Mouse (Mus musculus): ENCODE data around the gene Ndufaf2. TPM values are rescaled to one million over a fixed set of nuclear protein-coding genes. Genes with fewer than 3 reads are reported as not detected.

Gene Ndufaf2
- polyA plus RNA-seq, 1 experiment from 2014 or later = 55.4 TPM

DNA sequence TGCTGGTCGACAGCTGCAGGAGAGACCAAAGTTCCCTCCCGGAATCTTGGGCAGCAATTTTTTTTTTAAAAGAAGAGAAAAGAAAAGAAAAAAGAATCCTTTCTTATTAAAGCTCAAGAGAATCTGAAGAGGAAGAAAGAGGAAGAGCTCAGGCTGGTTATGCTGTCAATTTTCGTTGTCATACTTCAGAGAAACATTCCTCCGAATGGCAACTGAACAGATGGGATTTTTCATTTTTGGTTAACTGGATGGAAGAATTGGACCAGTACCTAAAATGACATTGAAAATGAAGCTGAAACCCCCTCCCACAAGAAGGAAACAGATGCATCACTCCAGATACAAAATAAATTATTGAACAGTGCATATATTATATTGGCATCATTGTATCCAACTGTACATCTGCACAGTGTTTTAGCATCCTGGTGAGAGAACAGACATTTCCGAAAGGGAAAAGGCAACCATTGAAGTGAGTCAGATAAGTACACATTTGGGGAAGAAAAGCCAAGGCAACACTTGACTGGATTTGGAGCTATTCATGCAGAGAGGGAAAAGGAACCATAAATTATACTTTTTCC is 19.9 kb downstream of the Ndufaf2 start:
- no peak overlapping the region for H3K4me3 ChIP-seq
- H3K9ac ChIP-seq = no peak overlapping the region
- no peaks in the 10 kb centered on the region for H3K27me3 ChIP-seq (replicated peaks)
- 79% methylated on average over 5 of the region's 5 CpGs for WGBS
- H3K4me1 ChIP-seq = no peaks in the 10 kb centered on the region
- ATAC-seq (ENCODE audit: extremely low read depth, insufficient number of reproducible peaks, low FRiP score, low TSS enrichment) = no peak
- H3K4me2 ChIP-seq = no peak overlapping the region
- H3K9me3 ChIP-seq = no peaks in the 10 kb centered on the region
- H3K27ac ChIP-seq (replicated peaks) = no peak overlapping the region
- H3K36me3 ChIP-seq = no peaks in the 10 kb centered on the region

DNA sequence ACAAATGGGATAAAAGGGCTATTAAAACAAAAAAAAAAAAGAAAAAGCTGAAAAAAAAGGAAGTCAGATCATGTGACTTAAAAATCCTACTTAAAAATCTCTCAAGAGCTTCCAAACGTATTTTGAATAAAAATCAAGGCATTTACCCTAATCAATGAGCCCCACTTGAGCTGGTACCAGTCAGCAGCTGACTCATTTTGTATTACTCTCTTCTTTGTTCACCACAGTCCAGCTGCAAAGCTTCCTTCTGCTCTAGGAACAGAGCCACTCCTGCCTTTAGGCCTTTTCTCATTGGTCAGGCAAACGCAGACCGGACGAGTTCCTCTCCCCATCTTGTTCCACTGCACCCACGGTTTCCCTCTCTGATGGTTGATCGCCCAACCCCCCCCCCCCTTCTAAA is 22.8 kb downstream of the Ndufaf2 start:
- Histone ChIP-seq H3K27ac (replicated peaks) (no peak overlapping the region), H3K36me3 (no peaks in the 10 kb centered on the region), H3K4me2 (no peak overlapping the region), H3K9ac (no peak overlapping the region), H3K4me1 (peaks cover 14% of the 10 kb centered on the region), H3K4me3 (no peak overlapping the region), H3K9me3 (no peaks in the 10 kb centered on the region), H3K27me3 (replicated peaks) (no peaks in the 10 kb centered on the region)
- ATAC-seq (ENCODE audit: extremely low read depth, insufficient number of reproducible peaks, low FRiP score, low TSS enrichment) = no peak
- WGBS = 86% methylated on average over 6 of the region's 6 CpGs

DNA sequence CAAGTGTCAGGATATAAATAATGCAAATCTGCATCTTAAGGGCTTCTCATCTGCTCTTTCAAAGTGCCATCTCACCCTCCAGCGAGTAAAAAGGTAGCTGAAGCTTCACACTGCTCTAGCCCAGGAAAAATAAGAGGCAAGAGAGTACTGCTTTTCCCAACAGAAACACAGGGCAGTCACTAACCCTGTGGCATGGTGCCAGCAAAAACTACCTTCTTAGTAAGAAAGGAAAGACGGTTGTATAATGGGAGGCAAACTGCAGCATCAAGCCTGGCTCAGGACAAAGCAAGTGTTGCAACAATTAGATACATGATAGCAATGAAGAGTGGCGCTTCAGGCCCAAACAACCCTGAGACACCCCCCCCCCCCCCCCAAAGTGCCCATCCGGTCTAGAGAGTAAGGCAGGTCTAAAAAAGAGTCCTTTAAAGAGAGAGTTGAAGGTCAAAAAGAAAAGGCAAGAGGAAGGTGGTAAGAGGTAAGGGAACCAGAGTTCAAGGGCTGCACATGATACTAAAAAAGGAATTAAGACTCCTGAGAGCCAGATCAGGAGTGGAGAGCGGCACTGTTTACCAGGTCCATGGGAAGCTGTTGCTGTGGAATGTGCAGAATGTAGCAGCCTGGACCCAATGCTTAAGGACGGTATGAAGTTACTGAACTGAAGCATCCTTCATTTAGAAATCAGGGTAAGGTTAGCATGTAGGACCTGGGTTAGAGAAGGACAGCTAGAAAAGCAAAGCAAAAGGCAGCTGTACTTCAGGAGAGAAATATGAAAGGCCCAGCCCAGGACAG is 26.2 kb downstream of the Ndufaf2 start:
- peak overlapping the region; percentile 23; the same call in 1 of the 2 replicates for H3K4me2 ChIP-seq

DNA sequence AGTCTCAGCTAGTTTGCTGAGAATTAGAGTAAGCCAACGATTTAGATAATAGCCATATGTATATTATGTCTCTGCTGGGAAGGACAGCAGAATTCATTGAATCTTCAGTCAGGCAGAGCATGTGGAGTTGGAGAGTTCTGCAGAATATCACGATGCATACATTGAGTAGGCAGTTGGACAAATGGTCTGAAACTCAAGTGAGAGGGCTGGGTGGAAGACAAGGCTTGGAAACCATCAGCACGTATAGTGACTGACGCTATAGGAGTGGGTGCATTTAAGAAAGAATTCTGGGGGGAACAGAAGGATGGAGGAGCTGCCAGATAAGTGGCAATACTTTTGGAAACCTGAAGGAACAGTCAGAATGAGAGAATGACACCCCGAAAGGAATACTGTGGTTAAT is 27.7 kb downstream of the Ndufaf2 start:
- Histone ChIP-seq H3K9ac (no peak overlapping the region), H3K9me3 (no peaks in the 10 kb centered on the region), H3K4me1 (peaks cover 14% of the 10 kb centered on the region), H3K27ac (replicated peaks) (no peak overlapping the region), H3K4me2 (no peak overlapping the region), H3K27me3 (replicated peaks) (no peaks in the 10 kb centered on the region), H3K4me3 (no peak overlapping the region), H3K36me3 (no peaks in the 10 kb centered on the region)
- ATAC-seq (ENCODE audit: extremely low read depth, insufficient number of reproducible peaks, low FRiP score, low TSS enrichment) = no peak
- WGBS = 85% methylated on average over 5 of the region's 5 CpGs

More for the DNA sequence above, 26.2 kb downstream of the Ndufaf2 start:
- Histone ChIP-seq H3K9me3 (no peaks in the 10 kb centered on the region), H3K27ac (replicated peaks) (0 out of 2 replicates have a peak overlapping the region, but pooled peaks have one; percentile 5), H3K4me1 (peaks cover 14% of the 10 kb centered on the region), H3K9ac (no peak overlapping the region), H3K36me3 (no peaks in the 10 kb centered on the region), H3K4me3 (no peak overlapping the region), H3K27me3 (replicated peaks) (no peaks in the 10 kb centered on the region)
- 37% methylated on average over 6 of the region's 6 CpGs for WGBS
- no peak for ATAC-seq (ENCODE audit: extremely low read depth, insufficient number of reproducible peaks, low FRiP score, low TSS enrichment)

DNA sequence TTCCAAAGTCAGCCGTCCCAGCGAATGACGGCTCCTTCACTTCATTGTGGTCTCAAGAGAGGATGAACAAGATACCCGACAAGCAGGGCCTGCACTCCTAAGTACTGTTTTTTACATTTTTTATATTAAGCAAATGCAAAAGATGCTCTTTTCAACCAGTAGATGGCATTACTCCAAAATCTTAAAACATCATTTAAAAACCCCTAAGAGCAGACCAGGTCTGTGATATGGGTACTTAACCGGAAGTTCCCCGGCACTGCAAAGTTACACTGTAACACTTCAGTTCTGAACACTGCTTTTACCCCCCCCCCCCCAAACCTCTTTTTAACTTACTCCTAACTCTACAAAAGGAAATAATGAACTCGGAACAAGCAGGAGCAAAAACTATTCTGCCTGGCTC is 29.4 kb downstream of the Ndufaf2 start:
- no peaks in the 10 kb centered on the region for H3K9me3 ChIP-seq
- H3K4me3 ChIP-seq = no peak overlapping the region
- no peak overlapping the region for H3K9ac ChIP-seq
- no peaks in the 10 kb centered on the region for H3K27me3 ChIP-seq (replicated peaks)
- H3K36me3 ChIP-seq = no peaks in the 10 kb centered on the region
- H3K4me2 ChIP-seq = no peak overlapping the region
- H3K4me1 ChIP-seq = peaks cover 14% of the 10 kb centered on the region
- ATAC-seq (ENCODE audit: extremely low read depth, insufficient number of reproducible peaks, low FRiP score, low TSS enrichment) = no peak
- WGBS = 66% methylated on average over 7 of the region's 7 CpGs
- no peak overlapping the region for H3K27ac ChIP-seq (replicated peaks)

DNA sequence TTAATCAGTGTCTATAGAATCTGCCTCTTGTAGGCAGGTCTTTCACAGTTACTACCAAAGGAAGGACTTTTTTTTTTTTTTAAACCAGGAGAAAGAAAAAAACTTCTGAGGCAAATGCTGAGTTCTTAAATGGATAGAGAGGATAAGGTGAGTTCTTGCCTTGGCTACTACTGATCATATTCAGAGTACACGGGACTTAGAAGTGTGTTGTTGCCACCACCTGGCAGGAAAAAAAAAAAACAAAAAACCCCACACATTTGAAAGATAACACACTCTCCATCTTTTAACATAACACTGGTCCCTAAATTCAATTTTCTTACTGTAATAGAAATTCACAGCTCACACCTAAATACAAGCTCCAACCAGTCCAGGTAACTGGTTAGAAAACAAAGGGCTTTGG is 30.5 kb downstream of the Ndufaf2 start:
- Histone ChIP-seq H3K4me2 (no peak overlapping the region), H3K27ac (replicated peaks) (no peak overlapping the region), H3K9ac (no peak overlapping the region), H3K9me3 (no peaks in the 10 kb centered on the region), H3K36me3 (no peaks in the 10 kb centered on the region), H3K27me3 (replicated peaks) (no peaks in the 10 kb centered on the region), H3K4me1 (peaks cover 10% of the 10 kb centered on the region), H3K4me3 (no peak overlapping the region)
- no peak for ATAC-seq (ENCODE audit: extremely low read depth, insufficient number of reproducible peaks, low FRiP score, low TSS enrichment)
- 77% methylated on average over 1 of the region's 1 CpGs for WGBS

DNA sequence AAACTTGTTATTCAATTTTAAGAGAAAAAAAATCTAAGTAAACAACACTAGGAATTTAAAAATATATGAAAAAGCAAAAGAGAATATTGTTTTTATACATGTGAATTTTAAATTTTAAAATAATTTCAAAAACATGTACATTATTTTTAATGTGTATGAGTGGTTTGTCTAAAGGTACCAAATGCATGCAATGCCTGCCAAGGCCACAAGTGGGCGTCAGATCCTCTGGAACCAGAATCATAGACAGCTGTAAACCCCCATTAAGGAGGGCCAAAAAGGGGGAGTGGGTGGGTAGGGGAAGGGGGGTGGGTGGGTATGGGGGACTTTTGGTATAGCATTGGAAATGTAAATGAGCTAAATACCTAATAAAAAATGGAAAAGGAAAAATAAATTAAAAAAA is 31.3 kb downstream of the Ndufaf2 start:
- 4% methylated on average over 1 of the region's 1 CpGs for WGBS
- Histone ChIP-seq H3K4me1 (peaks cover 3% of the 10 kb centered on the region), H3K9me3 (no peaks in the 10 kb centered on the region), H3K27ac (replicated peaks) (no peak overlapping the region), H3K9ac (no peak overlapping the region), H3K36me3 (no peaks in the 10 kb centered on the region), H3K4me2 (no peak overlapping the region), H3K4me3 (no peak overlapping the region), H3K27me3 (replicated peaks) (no peaks in the 10 kb centered on the region)
- no peak for ATAC-seq (ENCODE audit: extremely low read depth, insufficient number of reproducible peaks, low FRiP score, low TSS enrichment)

DNA sequence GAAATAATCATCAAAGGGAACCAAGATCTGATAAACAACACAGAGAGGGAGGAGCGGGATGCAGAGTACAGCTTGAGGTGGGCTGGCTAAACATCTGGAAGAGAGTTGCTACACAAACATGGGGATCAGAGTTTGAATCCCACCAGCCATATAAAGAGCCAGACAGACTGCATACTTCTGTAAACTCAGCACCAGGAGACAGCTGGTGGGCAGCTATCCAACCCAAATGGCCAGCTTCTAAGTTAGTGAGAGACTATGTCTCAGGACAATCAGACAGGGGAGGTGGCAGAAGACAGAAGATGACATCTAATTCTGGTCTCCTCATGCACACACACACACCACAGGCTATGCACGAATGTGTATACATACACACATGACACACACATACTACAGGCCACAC is 32.2 kb downstream of the Ndufaf2 start:
- WGBS = 88% methylated on average over 2 of the region's 2 CpGs
- no peaks in the 10 kb centered on the region for H3K27me3 ChIP-seq (replicated peaks)
- no peaks in the 10 kb centered on the region for H3K36me3 ChIP-seq
- no peak overlapping the region for H3K4me2 ChIP-seq
- H3K4me1 ChIP-seq = no peaks in the 10 kb centered on the region
- ATAC-seq (ENCODE audit: extremely low read depth, insufficient number of reproducible peaks, low FRiP score, low TSS enrichment) = no peak
- H3K4me3 ChIP-seq = no peak overlapping the region
- no peak overlapping the region for H3K9ac ChIP-seq
- H3K9me3 ChIP-seq = no peaks in the 10 kb centered on the region
- H3K27ac ChIP-seq (replicated peaks) = no peak overlapping the region

DNA sequence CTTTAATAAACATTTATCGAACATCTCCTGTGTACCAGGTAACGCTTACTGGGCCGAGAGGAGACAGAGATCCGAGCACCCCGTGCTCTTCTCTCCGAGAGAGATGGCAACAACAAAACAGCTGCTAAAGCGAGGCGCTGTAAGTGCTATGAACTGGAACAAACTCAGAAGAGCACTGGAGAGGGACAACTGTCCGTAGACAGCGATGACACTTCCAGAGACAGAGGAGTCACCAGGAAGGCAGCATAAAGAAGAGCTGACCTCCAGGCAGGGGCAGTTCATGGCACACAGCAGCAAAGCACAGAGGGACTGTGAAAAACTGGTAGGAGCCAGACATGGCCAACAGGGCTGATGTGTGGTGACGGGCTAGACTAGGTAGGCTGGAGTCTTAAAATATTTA is 34.3 kb downstream of the Ndufaf2 start:
- WGBS = 75% methylated on average over 11 of the region's 11 CpGs
- Histone ChIP-seq H3K4me3 (no peak overlapping the region), H3K27me3 (replicated peaks) (no peaks in the 10 kb centered on the region), H3K27ac (replicated peaks) (no peak overlapping the region), H3K4me2 (no peak overlapping the region), H3K4me1 (peaks cover 11% of the 10 kb centered on the region), H3K9me3 (no peaks in the 10 kb centered on the region), H3K36me3 (no peaks in the 10 kb centered on the region), H3K9ac (no peak overlapping the region)
- ATAC-seq (ENCODE audit: extremely low read depth, insufficient number of reproducible peaks, low FRiP score, low TSS enrichment) = no peak

DNA sequence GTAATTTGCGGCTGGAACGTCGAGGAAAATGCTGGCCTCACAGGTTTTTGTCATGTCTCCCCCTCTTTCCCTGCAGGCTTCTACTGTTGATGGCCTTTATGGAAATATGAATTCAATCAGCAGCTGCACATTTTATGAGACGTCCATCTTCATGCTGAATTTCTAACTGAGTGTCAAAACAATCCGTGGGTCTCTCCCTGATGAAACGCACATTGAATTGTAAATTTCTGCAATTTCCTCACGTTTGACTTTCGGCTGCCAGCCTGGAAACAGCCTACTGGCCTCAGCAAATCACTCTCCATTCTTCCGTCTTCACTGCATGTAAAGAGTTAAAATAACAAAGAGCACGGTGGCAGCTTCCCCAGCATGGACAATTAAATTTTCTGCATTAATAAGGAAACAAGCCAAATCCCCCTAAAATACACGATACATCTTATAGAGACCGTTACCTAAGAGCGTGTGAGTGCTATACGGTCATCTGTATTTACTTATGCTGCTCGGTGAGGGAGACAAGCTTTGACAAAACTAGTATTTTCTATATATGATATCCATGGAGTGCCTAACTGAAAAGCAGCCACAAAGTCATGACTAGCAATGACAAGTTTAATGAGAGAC is 35.2 kb downstream of the Ndufaf2 start:
- no peak for ATAC-seq (ENCODE audit: extremely low read depth, insufficient number of reproducible peaks, low FRiP score, low TSS enrichment)
- no peaks in the 10 kb centered on the region for H3K27me3 ChIP-seq (replicated peaks)
- H3K9ac ChIP-seq = no peak overlapping the region
- H3K36me3 ChIP-seq = no peaks in the 10 kb centered on the region
- no peaks in the 10 kb centered on the region for H3K9me3 ChIP-seq
- H3K27ac ChIP-seq (replicated peaks) = no peak overlapping the region
- no peak overlapping the region for H3K4me2 ChIP-seq
- WGBS = 75% methylated on average over 15 of the region's 15 CpGs
- H3K4me1 ChIP-seq = peaks cover 15% of the 10 kb centered on the region
- no peak overlapping the region for H3K4me3 ChIP-seq

DNA sequence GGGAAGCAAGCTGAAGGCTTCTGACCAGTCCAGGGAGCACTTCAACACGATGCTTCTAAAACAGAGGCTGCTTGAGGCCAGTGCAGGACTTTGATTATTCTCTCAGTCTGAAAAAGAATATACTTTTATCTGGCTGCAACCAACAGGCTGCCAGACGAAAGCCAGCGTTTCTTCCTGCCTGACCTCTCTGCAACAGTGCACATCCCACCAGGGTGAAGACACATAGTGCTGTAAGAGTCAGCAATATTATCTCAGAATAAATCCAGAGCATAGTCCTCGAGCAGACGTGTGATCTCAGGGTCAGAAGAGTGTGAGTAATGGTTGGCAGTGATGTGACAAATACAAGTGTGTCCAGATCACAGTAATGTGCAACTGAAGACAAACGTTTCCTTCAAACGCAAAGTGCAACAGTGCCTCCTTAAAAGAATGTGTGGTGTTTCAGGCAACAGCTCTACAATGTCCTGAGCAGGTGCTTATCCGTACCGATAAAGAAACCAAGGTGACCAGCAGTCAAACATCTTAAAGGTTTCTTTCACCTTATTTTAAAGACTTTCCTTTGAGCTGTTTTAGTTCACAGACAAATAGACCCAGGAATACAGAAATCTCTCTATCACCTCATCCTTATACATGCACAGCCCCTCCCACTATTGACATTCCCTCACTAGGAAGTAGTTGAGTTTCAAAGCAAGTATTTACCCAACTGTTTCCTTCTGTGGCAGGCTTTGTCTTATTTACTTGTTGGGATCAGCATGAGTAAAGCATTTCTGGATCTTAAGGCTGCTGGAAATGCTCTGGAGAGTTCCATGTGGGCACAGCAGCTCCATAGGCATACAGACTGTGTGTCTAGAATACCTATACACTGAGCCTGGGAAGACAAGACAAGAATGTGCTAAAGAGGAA is 38.8 kb downstream of the Ndufaf2 start:
- 31% methylated on average over 9 of the region's 9 CpGs for WGBS
- ATAC-seq (ENCODE audit: extremely low read depth, insufficient number of reproducible peaks, low FRiP score, low TSS enrichment) = no peak

More for the DNA sequence above, 38.8 kb downstream of the Ndufaf2 start:
- H3K27ac ChIP-seq (replicated peaks) = 0 out of 2 replicates have a peak overlapping the region, but pooled peaks have one; percentile 37
- H3K27me3 ChIP-seq (replicated peaks) = no peaks in the 10 kb centered on the region
- H3K36me3 ChIP-seq = no peaks in the 10 kb centered on the region
- H3K9me3 ChIP-seq = no peaks in the 10 kb centered on the region
- no peak overlapping the region for H3K9ac ChIP-seq
- H3K4me2 ChIP-seq = 0 out of 2 replicates have a peak overlapping the region, but pooled peaks have one; percentile 3
- H3K4me3 ChIP-seq = no peak overlapping the region
- peaks cover 30% of the 10 kb centered on the region for H3K4me1 ChIP-seq

Data from heart, embryonic 13.5 days (tissue).